Mouse (Mus musculus) limb, embryonic 14.5 days (tissue): ENCODE measurements around the gene Gm45713. TPM values are rescaled to one million over a fixed set of nuclear protein-coding genes. Genes with fewer than 3 reads are reported as not detected.
"Not testable (repeated sequence)": the region's sequence is repeated elsewhere in the genome, so short reads cannot be mapped to it uniquely, and the experiment has no call there.

Experiments
- ATAC-seq: fragments of 200-750 bp; cut with Nextera tagmentation; 2 replicates; pipeline ENCODE4 v1.8.0; 2017; ENCODE audit warnings: low read depth, moderate number of reproducible peaks, moderate TSS enrichment; ENCODE audit not compliant: low FRiP score
- DNase-seq: peaks from one replicate; pipeline ENCODE4 v3.0.0-alpha.2; 2015; ENCODE audit warnings: low spot score
- H3K27ac ChIP-seq: fragments of 300-500 bp; sonication (generic); replicated peaks from 2 replicates; pipeline ENCODE4 v1.5.1; 2014; ENCODE audit warnings: low read depth, mild to moderate bottlenecking, low read length, moderate library complexity, mixed read lengths
- H3K27me3 ChIP-seq: fragments of 300-500 bp; sonication (generic); 2 replicates; pipeline ENCODE4 v1.6.1; 2014; ENCODE audit warnings: low read length, mixed read lengths; ENCODE audit not compliant: control insufficient read depth, insufficient read depth
- H3K36me3 ChIP-seq: fragments of 300-500 bp; sonication (generic); 2 replicates; pipeline ENCODE4 v1.6.1; 2014; ENCODE audit warnings: mild to moderate bottlenecking, low read length, moderate library complexity, mixed read lengths; ENCODE audit not compliant: control insufficient read depth, insufficient read depth
- H3K4me1 ChIP-seq: fragments of 300-500 bp; sonication (generic); 2 replicates; pipeline ENCODE4 v1.6.1; 2014; ENCODE audit warnings: antibody characterized with exemption, low read length, mixed read lengths; ENCODE audit not compliant: control insufficient read depth, insufficient read depth
- H3K4me2 ChIP-seq: fragments of 300-500 bp; sonication (generic); replicated peaks from 2 replicates; pipeline ENCODE4 v1.6.1; 2014; ENCODE audit warnings: low read depth, mild to moderate bottlenecking, low read length, moderate library complexity; ENCODE audit not compliant: severe bottlenecking
- H3K4me3 ChIP-seq: fragments of 300-500 bp; sonication (generic); replicated peaks from 2 replicates; pipeline ENCODE4 v1.5.1; 2014; ENCODE audit warnings: low read length
- H3K9ac ChIP-seq: fragments of 300-500 bp; sonication (generic); 2 replicates; pipeline ENCODE4 v1.6.1; 2014; ENCODE audit warnings: mild to moderate bottlenecking, low read depth, low read length, moderate library complexity; ENCODE audit not compliant: severe bottlenecking
- H3K9me3 ChIP-seq: fragments of 300-500 bp; sonication (generic); 2 replicates; pipeline ENCODE4 v1.6.1; 2016; ENCODE audit warnings: low read length; ENCODE audit not compliant: control insufficient read depth
- POLR2A ChIP-seq: fragments of 200-500 bp; IDR thresholded peaks from 2 replicates; pipeline ENCODE4 v1.8.0; 2012; ENCODE audit warnings: inconsistent platforms, mild to moderate bottlenecking, moderate library complexity, borderline replicate concordance; ENCODE audit not compliant: insufficient read depth, insufficient read length; ENCODE audit errors: extremely low read depth
- WGBS: fragments of 180-500 bp; shearing (Covaris S2); extraction: QIAGEN DNeasy Blood & Tissue Kit; methylation state at CpG from one replicate; pipeline ENCODE4 v1.1.7; 2014; 5-methylcytosine and 5-hydroxymethylcytosine counted together
- polyA plus RNA-seq, 2 experiments: library from polyadenylated mRNA; depleted of rRNA in 1 of 2; stranded (reverse) in 1 of 2; unstranded in 1 of 2; fragments of >200 nt; fragmentation: Nextera tagmentation in 1 of 2; extraction: Ambion mirVana in 1 of 2; gene quantifications; 2 replicates each; pipeline versions ENCODE4 v1.2.1 to v1.2.3; 2012 to 2014

Gene Gm45713
- polyA plus RNA-seq, 2 experiments: 0.31 to 1.4 TPM

DNA sequence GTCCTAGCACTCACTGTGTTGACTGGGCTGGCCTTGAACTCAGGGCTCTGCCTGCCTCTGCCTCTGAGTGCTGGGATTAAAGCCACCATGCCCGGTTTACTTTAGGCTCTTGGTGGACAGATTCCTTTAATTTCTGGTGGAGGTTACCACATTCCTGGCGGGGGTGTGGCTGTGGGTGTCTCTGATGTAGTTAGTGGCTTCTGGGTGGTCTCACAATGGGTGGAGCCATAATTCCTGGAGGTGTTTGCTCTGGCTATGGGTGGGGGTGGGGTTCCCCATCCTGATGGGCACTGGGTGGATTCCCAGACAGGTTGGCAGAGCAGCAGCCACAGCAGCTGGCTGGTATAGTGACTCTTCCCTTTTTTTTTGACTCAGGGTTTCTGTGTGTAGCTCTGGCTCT is 24.1 kb downstream of the Gm45713 start:
- WGBS: 39% methylated on average over 2 of the region's 2 CpGs
- no peaks in the 10 kb centered on the region for H3K4me1 ChIP-seq
- no peaks in the 10 kb centered on the region for H3K36me3 ChIP-seq
- no peak for DNase-seq
- H3K27ac ChIP-seq: no peak overlapping the region
- no peak overlapping the region for H3K4me3 ChIP-seq
- H3K9ac ChIP-seq: no peak overlapping the region
- H3K27me3 ChIP-seq: no peaks in the 10 kb centered on the region
- H3K9me3 ChIP-seq: no peaks in the 10 kb centered on the region
- no peak for TF ChIP-seq POLR2A
- ATAC-seq: no peak
- no peak overlapping the region for H3K4me2 ChIP-seq

DNA sequence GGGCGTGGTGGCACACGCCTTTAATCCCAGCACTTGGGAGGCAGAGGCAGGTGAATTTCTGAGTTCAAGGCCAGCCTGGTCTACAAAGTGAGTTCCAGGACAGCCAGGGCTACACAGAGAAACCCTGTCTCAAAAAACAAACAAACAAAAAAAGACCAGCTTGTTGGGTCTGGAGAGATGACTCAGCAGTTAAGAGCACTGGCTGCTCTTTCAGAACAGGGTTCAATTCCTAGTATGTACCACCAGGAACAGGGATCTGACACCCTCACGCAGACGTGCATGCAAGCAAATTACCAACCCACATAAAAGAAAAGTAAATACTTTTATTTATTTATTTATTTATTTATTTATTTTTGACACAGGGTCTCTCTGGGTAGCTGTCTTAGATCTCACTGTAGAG is 25.9 kb downstream of the Gm45713 start:
- not testable (repeated sequence) for H3K9ac ChIP-seq, H3K27me3 ChIP-seq, H3K36me3 ChIP-seq, H3K27ac ChIP-seq, H3K4me2 ChIP-seq, H3K4me3 ChIP-seq, ATAC-seq, H3K4me1 ChIP-seq, H3K9me3 ChIP-seq, DNase-seq
- 89% methylated on average over 4 of the region's 4 CpGs for WGBS

DNA sequence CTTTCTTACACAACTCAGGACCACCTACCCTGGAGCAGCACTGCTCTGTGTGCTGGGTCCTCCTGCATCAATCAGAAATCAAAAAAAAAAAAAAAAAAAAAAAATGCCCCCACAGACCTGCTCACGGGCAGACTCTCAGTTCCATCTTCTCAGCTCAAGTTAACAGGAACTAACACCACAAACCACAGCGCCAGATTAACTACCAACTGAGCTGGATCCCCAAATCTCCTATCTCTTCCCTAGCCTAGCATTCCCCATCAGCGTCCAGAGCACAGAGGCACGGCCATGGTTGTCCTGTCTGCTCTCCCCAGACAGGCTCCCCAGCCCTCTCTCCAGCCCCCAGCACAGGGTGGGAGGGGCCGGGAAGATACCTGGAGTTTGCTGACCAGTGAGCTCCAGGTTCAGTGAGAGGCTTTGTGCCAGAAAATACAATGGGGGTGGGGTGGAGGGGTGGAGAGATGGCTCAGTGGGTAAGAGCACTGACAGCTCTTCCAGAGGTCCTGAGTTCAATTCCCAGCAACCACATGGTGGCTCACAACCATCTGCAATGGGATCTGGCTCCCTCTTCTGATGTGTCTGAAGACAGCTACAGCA is 28.9 kb downstream of the Gm45713 start:
- Histone ChIP-seq H3K4me3 (no peak overlapping the region), H3K9me3 (no peaks in the 10 kb centered on the region), H3K36me3 (no peaks in the 10 kb centered on the region), H3K27ac (no peak overlapping the region), H3K4me1 (peaks cover 21% of the 10 kb centered on the region), H3K9ac (no peak overlapping the region), H3K4me2 (no peak overlapping the region), H3K27me3 (no peaks in the 10 kb centered on the region)
- WGBS: 59% methylated on average over 5 of the region's 5 CpGs
- no peak for TF ChIP-seq POLR2A
- ATAC-seq (no peak), DNase-seq (no peak)

DNA sequence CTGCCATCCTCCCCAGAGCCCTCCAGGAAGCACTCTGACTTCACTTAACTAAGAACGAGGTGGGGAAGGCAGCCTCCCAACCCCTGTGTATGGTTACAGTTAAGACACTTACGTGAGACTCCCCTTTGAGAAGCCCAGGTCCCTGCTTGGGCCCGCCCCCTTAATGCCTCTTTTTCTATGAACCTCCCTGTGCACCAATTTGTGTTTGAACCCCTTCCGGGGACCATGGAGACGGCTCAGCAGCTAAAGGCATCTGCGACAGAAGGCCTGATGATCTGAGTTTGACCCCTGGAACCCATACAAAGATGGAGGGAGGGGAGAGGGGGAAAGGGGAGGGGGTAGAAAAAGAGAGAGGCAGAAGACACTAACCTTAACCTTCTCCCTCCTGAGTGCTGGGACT is 29.6 kb downstream of the Gm45713 start:
- no peak for DNase-seq
- no peak for ATAC-seq
- Histone ChIP-seq H3K4me3 (no peak overlapping the region), H3K9me3 (no peaks in the 10 kb centered on the region), H3K4me1 (peaks cover 21% of the 10 kb centered on the region), H3K9ac (no peak overlapping the region), H3K27ac (no peak overlapping the region), H3K4me2 (no peak overlapping the region), H3K27me3 (no peaks in the 10 kb centered on the region), H3K36me3 (no peaks in the 10 kb centered on the region)
- no peak for TF ChIP-seq POLR2A
- WGBS: 48% methylated on average over 6 of the region's 6 CpGs

DNA sequence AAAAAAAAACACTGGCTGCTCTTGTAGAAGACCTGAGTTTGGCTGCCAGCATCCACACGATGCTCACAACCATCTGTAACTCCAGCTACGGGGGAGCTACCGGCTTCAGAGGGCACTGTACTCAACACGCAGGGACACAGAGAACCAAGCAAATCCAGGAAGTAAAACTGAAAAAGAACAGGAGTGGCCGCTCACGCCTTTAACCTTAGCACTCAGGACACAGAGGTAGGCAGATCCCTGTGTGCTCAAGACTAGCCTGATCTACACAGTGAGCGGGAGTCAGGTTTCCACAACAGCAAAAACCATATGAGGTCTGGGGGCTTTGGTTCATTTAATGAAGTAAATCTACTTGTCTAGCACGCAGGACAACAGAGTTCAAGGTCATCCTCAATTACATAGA is 30.5 kb downstream of the Gm45713 start:
- H3K36me3 ChIP-seq: no peaks in the 10 kb centered on the region
- H3K27me3 ChIP-seq: no peaks in the 10 kb centered on the region
- no peak overlapping the region for H3K4me2 ChIP-seq
- H3K9ac ChIP-seq: no peak overlapping the region
- H3K4me1 ChIP-seq: peaks cover 21% of the 10 kb centered on the region
- no peak for DNase-seq
- ATAC-seq: no peak
- H3K27ac ChIP-seq: no peak overlapping the region
- WGBS: 74% methylated on average over 8 of the region's 8 CpGs
- no peak for TF ChIP-seq POLR2A
- no peak overlapping the region for H3K4me3 ChIP-seq
- H3K9me3 ChIP-seq: no peaks in the 10 kb centered on the region

DNA sequence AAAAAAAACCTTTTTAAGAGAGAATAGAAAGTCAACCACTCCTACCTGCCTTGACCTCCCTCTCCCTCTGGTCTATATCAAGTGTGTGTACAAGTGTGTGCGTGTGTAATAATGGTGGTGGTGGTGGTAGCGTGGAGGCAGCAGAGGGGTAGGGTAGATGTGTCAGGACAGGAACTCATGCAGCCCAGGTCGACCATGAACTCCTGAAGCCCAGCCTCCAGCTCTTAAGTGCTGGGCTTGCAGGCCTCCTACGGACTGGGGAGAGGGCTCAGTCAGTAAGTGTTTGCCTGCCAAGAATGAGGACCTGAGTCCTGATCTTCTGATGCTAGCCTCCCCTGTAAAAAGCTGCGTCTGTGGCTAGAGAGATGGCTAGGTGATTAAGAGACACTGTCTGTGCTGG is 31.1 kb downstream of the Gm45713 start:
- TF ChIP-seq POLR2A: no peak
- H3K9me3 ChIP-seq: no peaks in the 10 kb centered on the region
- no peaks in the 10 kb centered on the region for H3K27me3 ChIP-seq
- no peak overlapping the region for H3K4me3 ChIP-seq
- H3K4me2 ChIP-seq: no peak overlapping the region
- H3K9ac ChIP-seq: no peak overlapping the region
- DNase-seq (no peak), ATAC-seq (no peak)
- 75% methylated on average over 5 of the region's 5 CpGs for WGBS
- H3K27ac ChIP-seq: no peak overlapping the region
- no peaks in the 10 kb centered on the region for H3K36me3 ChIP-seq
- peaks cover 21% of the 10 kb centered on the region for H3K4me1 ChIP-seq
